Mouse (Mus musculus): ENCODE results near the gene Dcaf12. TPM values are rescaled to one million over a fixed set of nuclear protein-coding genes. Genes with fewer than 3 reads are reported as not detected.
A peak's percentile ranks its signal among the peaks of the same experiment; 100 is the strongest.

The Dcaf12 gene
- total and polyA plus RNA-seq, 3 experiments, result 24.3 to 49.2 TPM; not detected in 1

DNA sequence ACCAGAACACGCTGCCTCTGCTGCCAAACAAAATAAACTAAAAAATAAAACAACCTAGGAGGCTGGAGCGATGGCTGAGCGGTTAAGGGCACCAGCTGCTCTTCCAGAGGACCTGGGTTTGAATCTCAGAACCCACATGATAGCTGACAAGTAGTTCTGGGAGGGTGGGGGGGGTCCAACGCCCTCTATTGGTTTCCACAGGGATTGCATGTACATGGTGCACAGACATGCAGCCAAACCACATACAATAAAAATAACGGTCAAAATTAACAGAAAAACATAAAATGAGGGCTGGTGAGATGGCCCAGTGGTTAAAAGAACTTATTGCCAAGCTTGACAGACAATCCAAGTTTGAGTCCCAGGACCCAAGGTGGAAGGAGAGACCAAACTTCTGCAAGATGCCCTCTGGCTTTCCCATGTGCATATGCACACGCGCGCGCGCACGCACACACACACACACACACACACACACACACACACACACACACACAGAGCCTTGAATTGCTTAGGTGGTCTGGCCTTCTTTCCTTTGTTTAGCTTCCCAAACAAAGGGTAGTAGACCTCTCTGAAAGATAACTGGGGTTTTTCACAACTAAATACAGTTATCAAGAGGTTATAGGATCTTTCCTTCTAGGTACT lies 26.3 kb upstream of the Dcaf12 start:
- H3K27ac ChIP-seq (ENCODE audit: control insufficient read depth, low read depth, low read length), result no peak overlapping the region
- no peak for DNase-seq (ENCODE audit: low read depth, low spot score)
- peaks cover 0 to 4% of the 10 kb centered on the region in 2 experiments; a peak in 1 of 4 replicates for H3K36me3 ChIP-seq (ENCODE audit: control insufficient read depth in 1 of 2, insufficient read depth in 2 of 2, low read length in 2 of 2)
- no peak overlapping the region for H3K4me3 ChIP-seq (ENCODE audit: control insufficient read depth in 1 of 2, insufficient read depth in 1 of 2, low read depth in 2 of 2, low read length in 2 of 2)
- TF ChIP-seq POLR2AphosphoS2 (IDR thresholded peaks at IDR 0.05; ENCODE audit: low read length) (no peak), ETS1 (IDR thresholded peaks at IDR 0.05; ENCODE audit: low read depth, low read length) (no peak), TBP (IDR thresholded peaks at IDR 0.05; ENCODE audit: low read depth, low read length) (no peak), USF2 (IDR thresholded peaks at IDR 0.05; ENCODE audit: borderline replicate concordance in 1 of 2, insufficient read depth in 1 of 2, low read depth in 1 of 2, low read length in 2 of 2) (no peak), MAZ (IDR thresholded peaks at IDR 0.05; ENCODE audit: low read depth, low read length) (no peak), CTCF (IDR thresholded peaks at IDR 0.05 in 2 of 3, conservative IDR thresholded peaks at IDR 0.05 in 1 of 3; ENCODE audit: control insufficient read depth in 1 of 3, insufficient read depth in 1 of 3, low read depth in 2 of 3, low read length in 3 of 3, poor library complexity in 1 of 3, severe bottlenecking in 1 of 3) (peak; percentile 13 to 53 (median 18); a peak in 4 of 6 replicates)
- H3K9ac ChIP-seq (ENCODE audit: control insufficient read depth, low read depth, low read length, poor library complexity, severe bottlenecking), result no peak overlapping the region
- H3K4me1 ChIP-seq (ENCODE audit: control insufficient read depth in 1 of 2, insufficient read depth in 2 of 2, low read length in 2 of 2), result peaks cover 0 to 6% of the 10 kb centered on the region in 2 experiments; a peak in 2 of 4 replicates
- no peaks in the 10 kb centered on the region for H3K79me2 ChIP-seq (ENCODE audit: control insufficient read depth, insufficient read depth, low read length, poor library complexity)
- no peaks in the 10 kb centered on the region for H3K9me3 ChIP-seq (replicated peaks; ENCODE audit: insufficient read depth, low read length)
- no peaks in the 10 kb centered on the region for H3K27me3 ChIP-seq (ENCODE audit: control insufficient read depth in 1 of 2, insufficient read depth in 2 of 2, low read length in 2 of 2)

DNA sequence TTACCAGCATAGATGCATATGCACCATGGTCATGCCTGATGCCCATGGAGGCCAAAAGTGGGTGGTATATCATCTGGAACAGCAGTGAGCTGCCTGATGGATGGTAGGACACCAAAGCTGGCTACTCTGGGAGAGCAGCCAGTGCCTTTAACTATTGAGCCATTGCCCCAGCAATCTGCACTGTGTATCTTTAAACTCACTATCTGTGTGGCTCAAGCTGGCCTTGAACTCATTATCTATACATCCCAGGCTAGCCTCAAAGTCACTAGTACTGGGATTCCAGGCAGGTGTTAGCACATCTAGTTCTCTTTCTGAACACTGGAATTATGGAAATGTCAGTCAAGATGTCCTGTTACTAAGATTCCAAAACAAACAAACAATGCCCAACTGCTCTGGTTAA lies 21.9 kb upstream of the Dcaf12 start:
- H3K27ac ChIP-seq (ENCODE audit: control insufficient read depth, low read depth, low read length), result no peak overlapping the region
- H3K9ac ChIP-seq (ENCODE audit: control insufficient read depth, low read depth, low read length, poor library complexity, severe bottlenecking), result no peak overlapping the region
- H3K4me1 ChIP-seq (ENCODE audit: control insufficient read depth in 1 of 2, insufficient read depth in 2 of 2, low read length in 2 of 2), result peaks cover 6 to 11% of the 10 kb centered on the region in 2 experiments
- no peak overlapping the region for H3K4me3 ChIP-seq (ENCODE audit: control insufficient read depth in 1 of 2, insufficient read depth in 1 of 2, low read depth in 2 of 2, low read length in 2 of 2)
- H3K36me3 ChIP-seq (ENCODE audit: control insufficient read depth in 1 of 2, insufficient read depth in 2 of 2, low read length in 2 of 2), result peaks cover 0 to 11% of the 10 kb centered on the region in 2 experiments; a peak in 2 of 4 replicates
- H3K9me3 ChIP-seq (replicated peaks; ENCODE audit: insufficient read depth, low read length), result no peaks in the 10 kb centered on the region
- no peaks in the 10 kb centered on the region for H3K27me3 ChIP-seq (ENCODE audit: control insufficient read depth in 1 of 2, insufficient read depth in 2 of 2, low read length in 2 of 2)
- no peak for DNase-seq (ENCODE audit: low read depth, low spot score)
- no peaks in the 10 kb centered on the region for H3K79me2 ChIP-seq (ENCODE audit: control insufficient read depth, insufficient read depth, low read length, poor library complexity)
- no peak for TF ChIP-seq NRF1 (IDR thresholded peaks at IDR 0.05; ENCODE audit: insufficient read depth, low read depth, low read length, poor library complexity, severe bottlenecking)
- TF ChIP-seq GATA1 (IDR thresholded peaks at IDR 0.05; ENCODE audit: low read depth, low read length), result peak; percentile 83
- TF ChIP-seq CHD2 (IDR thresholded peaks at IDR 0.05; ENCODE audit: low read length), result no peak
- no peak for TF ChIP-seq CHD1 (IDR thresholded peaks at IDR 0.05; ENCODE audit: low read depth, low read length)
- no peak for TF ChIP-seq MAZ (IDR thresholded peaks at IDR 0.05; ENCODE audit: low read depth, low read length)
- no peak for TF ChIP-seq CTCF (IDR thresholded peaks at IDR 0.05 in 2 of 3, conservative IDR thresholded peaks at IDR 0.05 in 1 of 3; ENCODE audit: control insufficient read depth in 1 of 3, insufficient read depth in 1 of 3, low read depth in 2 of 3, low read length in 3 of 3, poor library complexity in 1 of 3, severe bottlenecking in 1 of 3)
- TF ChIP-seq ETS1 (IDR thresholded peaks at IDR 0.05; ENCODE audit: low read depth, low read length), result no peak
- TF ChIP-seq TAL1 (IDR thresholded peaks at IDR 0.05; ENCODE audit: low read length), result peak; percentile 75
- no peak for TF ChIP-seq MYC (IDR thresholded peaks at IDR 0.05; ENCODE audit: low read depth, low read length)
- peak; percentile 89 for TF ChIP-seq TCF12 (IDR thresholded peaks at IDR 0.05; ENCODE audit: low read depth, low read length)
- no peak for TF ChIP-seq POLR2A (IDR thresholded peaks at IDR 0.05; ENCODE audit: control insufficient read depth in 1 of 2, insufficient read depth in 1 of 2, low read depth in 1 of 2, low read length in 2 of 2, poor library complexity in 1 of 2)
- no peak for TF ChIP-seq KAT2A (conservative IDR thresholded peaks at IDR 0.05; ENCODE audit: low read depth, low read length)
- TF ChIP-seq SIN3A (IDR thresholded peaks at IDR 0.05; ENCODE audit: low read length), result no peak
- TF ChIP-seq TBP (IDR thresholded peaks at IDR 0.05; ENCODE audit: low read depth, low read length), result no peak
- TF ChIP-seq POLR2AphosphoS5 (IDR thresholded peaks at IDR 0.05; ENCODE audit: borderline replicate concordance, low read depth, low read length), result no peak
- TF ChIP-seq RCOR1 (IDR thresholded peaks at IDR 0.05; ENCODE audit: low read depth, low read length), result peak; percentile 58
- TF ChIP-seq POLR2AphosphoS2 (IDR thresholded peaks at IDR 0.05; ENCODE audit: low read length), result no peak
- TF ChIP-seq NELFE (IDR thresholded peaks at IDR 0.05; ENCODE audit: low read depth, low read length), result no peak
- 0 out of 2 replicates have a peak, but pooled peaks have one; percentile 29 for TF ChIP-seq MXI1 (IDR thresholded peaks at IDR 0.05; ENCODE audit: low read depth, low read length)
- no peak for TF ChIP-seq JUND (IDR thresholded peaks at IDR 0.05; ENCODE audit: low read depth, low read length)
- no peak for TF ChIP-seq ZNF384 (IDR thresholded peaks at IDR 0.05; ENCODE audit: low read depth, low read length)
- TF ChIP-seq USF1 (IDR thresholded peaks at IDR 0.05; ENCODE audit: low read depth, low read length), result no peak
- TF ChIP-seq MAFK (IDR thresholded peaks at IDR 0.05; ENCODE audit: borderline replicate concordance, low read depth, low read length), result no peak
- no peak for TF ChIP-seq USF2 (IDR thresholded peaks at IDR 0.05; ENCODE audit: borderline replicate concordance in 1 of 2, insufficient read depth in 1 of 2, low read depth in 1 of 2, low read length in 2 of 2)
- no peak for TF ChIP-seq MEF2A (IDR thresholded peaks at IDR 0.05; ENCODE audit: extremely low read depth, insufficient replicate concordance, low read depth, low read length, poor library complexity, severe bottlenecking)
- no peak for TF ChIP-seq SMC3 (IDR thresholded peaks at IDR 0.05; ENCODE audit: low read depth, low read length)
- TF ChIP-seq ZC3H11A (IDR thresholded peaks at IDR 0.05; ENCODE audit: low read depth, low read length), result no peak
- no peak for TF ChIP-seq ZMIZ1 (IDR thresholded peaks at IDR 0.05; ENCODE audit: low read depth, low read length)
- no peak for TF ChIP-seq RAD21 (IDR thresholded peaks at IDR 0.05; ENCODE audit: low read depth, low read length)
